Mouse (Mus musculus) embryonic facial prominence, embryonic 10.5 days (tissue): ENCODE results near the gene Olfr976. TPM values are rescaled to one million over a fixed set of nuclear protein-coding genes. Genes with fewer than 3 reads are reported as not detected.

Source experiments
- polyA plus RNA-seq: library from polyadenylated mRNA; unstranded; fragments of >200 nt; fragmentation: Nextera tagmentation; extraction: Ambion mirVana; gene quantifications from 2 replicates; pipeline ENCODE4 v1.2.1, GENCODE M21; 2016

The Olfr976 gene
- polyA plus RNA-seq, 1 experiment from 2014 or later: not detected

Other genes with a start within 250 kb of the Olfr976 start
- gene Olfr965, start 249.8 kb downstream of the Olfr976 start, polyA plus RNA-seq: not detected in 2 replicates
- not detected in 2 replicates for gene Olfr150, start 230.2 kb downstream of the Olfr976 start, polyA plus RNA-seq
- not detected in 2 replicates for gene Olfr967, start 214.9 kb downstream of the Olfr976 start, polyA plus RNA-seq
- not detected in 2 replicates for gene Olfr968, start 177.9 kb downstream of the Olfr976 start, polyA plus RNA-seq
- gene Olfr969, start 170.2 kb downstream of the Olfr976 start, polyA plus RNA-seq: not detected in 2 replicates
- not detected in 2 replicates for gene Olfr970, start 152.3 kb downstream of the Olfr976 start, polyA plus RNA-seq
- not detected in 2 replicates for gene Olfr971, start 124.3 kb downstream of the Olfr976 start, polyA plus RNA-seq
- gene Olfr972, start 94.7 kb downstream of the Olfr976 start, polyA plus RNA-seq: not detected in 2 replicates
- gene Olfr229, start 53.8 kb downstream of the Olfr976 start, polyA plus RNA-seq: not detected in 2 replicates
- gene Olfr974, start 23.6 kb downstream of the Olfr976 start, polyA plus RNA-seq: not detected in 2 replicates
- gene Olfr975, start 9.1 kb downstream of the Olfr976 start, polyA plus RNA-seq: 0.05 TPM in 1 of 2 replicates, not detected in the other
- not detected in 2 replicates for gene Olfr978, start 31.0 kb upstream of the Olfr976 start, polyA plus RNA-seq
- not detected in 2 replicates for gene Olfr979, start 42.3 kb upstream of the Olfr976 start, polyA plus RNA-seq
- not detected in 2 replicates for gene Olfr980, start 48.4 kb upstream of the Olfr976 start, polyA plus RNA-seq
- gene Olfr981, start 60.3 kb upstream of the Olfr976 start, polyA plus RNA-seq: not detected in 2 replicates
- gene Olfr982, start 112.7 kb upstream of the Olfr976 start, polyA plus RNA-seq: not detected in 2 replicates
- not detected in 2 replicates for gene Olfr983, start 132.5 kb upstream of the Olfr976 start, polyA plus RNA-seq
- gene Olfr984, start 153.1 kb upstream of the Olfr976 start, polyA plus RNA-seq: not detected in 2 replicates
- gene Olfr985, start 169.1 kb upstream of the Olfr976 start, polyA plus RNA-seq: not detected in 2 replicates
- gene Tmem225, start 187.0 kb upstream of the Olfr976 start, polyA plus RNA-seq: not detected in 2 replicates
- not detected in 2 replicates for gene Olfr986, start 219.8 kb upstream of the Olfr976 start, polyA plus RNA-seq
- gene Zfp202, start 231.2 kb upstream of the Olfr976 start, polyA plus RNA-seq: 6.6 and 7.8 TPM in 2 replicates